Mouse (Mus musculus) testis, adult 2 months (tissue): ENCODE data around the gene Nrxn1.

Experiments
- CTCF ChIP-seq: fragments of 200-500 bp; IDR thresholded peaks from 2 replicates; pipeline ENCODE4 v1.5.1; 2012; ENCODE audit warnings: low read depth, mild to moderate bottlenecking, inconsistent platforms, low read length, moderate library complexity; ENCODE audit not compliant: control insufficient read depth, insufficient read depth, insufficient replicate concordance
- POLR2A ChIP-seq: fragments of 200-500 bp; IDR thresholded peaks from 2 replicates; pipeline ENCODE4 v1.6.1; 2012; ENCODE audit warnings: low read depth, mild to moderate bottlenecking, inconsistent platforms, low read length, moderate library complexity; ENCODE audit not compliant: control insufficient read depth

DNA sequence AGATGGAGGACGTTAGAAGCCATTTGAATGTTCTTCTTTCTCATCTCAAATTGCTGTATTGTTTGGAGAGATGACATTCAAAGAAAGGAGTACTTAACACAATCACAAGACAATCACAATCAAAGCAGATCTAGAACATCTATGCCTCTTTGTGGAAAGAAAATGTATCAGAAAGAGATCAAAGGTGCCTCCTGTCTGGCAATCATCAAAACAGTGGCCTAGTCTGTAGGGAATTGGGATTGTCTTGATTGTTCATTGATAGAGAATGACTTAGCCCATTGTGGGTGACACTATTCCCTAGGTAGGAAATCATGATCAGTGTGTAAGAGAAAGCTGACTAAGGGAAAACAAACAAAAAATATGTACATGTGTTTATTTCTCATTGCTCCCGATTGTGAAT is 1060.5 kb downstream of the Nrxn1 start:
- no peak for TF ChIP-seq CTCF
- TF ChIP-seq POLR2A: no peak
